Mouse (Mus musculus) thymus, postnatal 4 days (tissue): ENCODE measurements around the gene Olfr1028.

Source experiments
- DNase-seq: peaks from one replicate; pipeline ENCODE4 v3.0.0; 2021

The Olfr1028 gene

GRCm38 (mm10) chr2:85950137-85950536 lies at the start of gene Olfr1028:
TSS of gene Olfr1028 (plus strand) at chr2:85950437.
- DNase-seq, result no peak

- no peak for DNase-seq
Measured at GRCm38 (mm10) chr2:85904952-85905351, 45.3 kb upstream of the Olfr1028 start, which contains the start of gene Olfr1024. TSS of gene Olfr1024 (minus strand) at chr2:85905052.

GRCm38 (mm10) chr2:85913197-85913596 lies 37.0 kb upstream of the Olfr1028 start:
- no peak for DNase-seq

DNA sequence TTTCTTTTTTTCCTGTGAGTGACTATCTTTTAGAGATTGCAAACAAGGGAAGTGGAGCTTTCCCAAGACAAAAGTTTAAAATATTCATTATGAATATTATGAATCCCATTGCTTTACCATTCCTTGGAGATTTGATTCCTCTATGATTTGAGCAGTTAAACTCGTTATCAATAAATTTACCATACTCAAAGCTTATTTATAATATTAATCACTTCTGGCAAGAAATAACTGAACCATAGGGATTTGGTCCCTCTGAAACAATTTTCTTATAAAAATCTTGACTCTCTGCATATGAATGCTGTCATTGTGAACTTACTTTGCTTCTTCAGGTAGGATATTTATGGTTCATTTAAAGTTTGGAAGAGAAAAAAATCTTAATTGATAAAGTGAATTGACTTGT lies 35.3 kb upstream of the Olfr1028 start, which contains the start of gene Olfr1025-ps1:
Gene Olfr1025-ps1 (plus strand): TSS at position 301 of the 400 bp plus-strand sequence.
- DNase-seq, result no peak

DNA sequence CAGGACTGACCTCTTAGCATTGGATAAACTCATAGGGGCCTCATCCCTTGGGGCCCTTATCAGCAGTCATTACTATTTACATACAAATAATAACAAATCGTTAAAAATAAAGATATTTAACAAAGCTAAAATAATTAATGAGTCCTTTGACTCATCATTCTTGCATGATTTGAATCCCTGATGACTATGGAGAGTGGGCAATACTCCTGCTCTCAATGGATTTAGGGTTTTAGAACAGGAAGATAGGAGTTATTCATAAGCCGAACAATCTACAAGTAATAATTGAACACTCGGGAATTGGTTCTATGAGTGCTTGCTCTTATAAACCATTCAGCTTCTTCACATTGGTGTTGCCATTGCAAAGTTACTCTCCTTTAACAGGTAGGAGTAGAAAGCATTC lies 29.0 kb upstream of the Olfr1028 start, which contains the start of gene Olfr1026:
Gene Olfr1026 (plus strand): TSS at position 301 of the 400 bp plus-strand sequence.
- no peak for DNase-seq

- no peak for DNase-seq
Measured at GRCm38 (mm10) chr2:85973595-85973994, 23.4 kb downstream of the Olfr1028 start, which contains the start of gene Olfr1029. TSS of gene Olfr1029 (plus strand) at chr2:85973895.

DNA sequence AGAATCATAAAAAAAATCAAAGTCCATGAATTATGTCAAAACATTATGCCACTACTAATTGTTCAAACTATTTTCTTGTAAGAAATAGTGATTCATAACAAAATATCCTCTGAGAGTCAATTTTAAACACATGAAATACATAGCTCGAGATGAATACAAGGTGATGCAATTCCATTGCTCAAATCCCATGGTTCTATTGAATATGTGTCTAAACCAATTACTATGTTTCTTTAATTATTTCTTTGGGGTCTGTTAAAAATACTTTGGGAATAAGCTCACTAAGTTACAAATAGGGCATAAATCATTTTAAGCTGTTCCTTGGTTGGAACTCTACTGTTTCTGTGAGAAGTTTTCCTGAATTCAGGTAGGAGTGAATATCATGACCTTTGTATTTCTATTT lies 28.7 kb downstream of the Olfr1028 start, which contains the start of gene Olfr1030:
Gene Olfr1030 (plus strand): TSS at position 301 of the 400 bp plus-strand sequence.
- DNase-seq, result no peak

DNA sequence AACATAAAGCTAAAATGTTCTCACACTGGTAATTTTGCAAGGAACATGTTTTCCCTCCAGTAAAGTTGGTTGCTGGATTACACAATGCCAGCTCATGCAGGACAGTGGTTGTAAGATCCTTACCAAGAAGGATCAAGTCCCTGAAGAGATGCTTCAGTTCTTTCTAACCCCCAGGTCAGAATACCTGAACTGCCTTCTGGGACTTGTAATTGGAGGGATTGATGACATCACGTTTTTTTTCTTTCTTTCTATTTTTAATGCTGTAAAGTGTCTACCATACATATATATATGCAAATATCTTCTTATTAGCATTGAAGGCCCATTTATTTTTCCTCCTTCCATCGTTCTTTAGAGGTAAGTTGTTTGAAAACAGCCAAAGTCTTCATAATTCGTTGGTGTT lies 39.8 kb downstream of the Olfr1028 start, which contains the start of gene Olfr1031:
Gene Olfr1031 (plus strand): TSS at position 301 of the 400 bp plus-strand sequence.
- DNase-seq, result no peak
